Mouse (Mus musculus): ENCODE data around the gene Baz2b. TPM values are rescaled to one million over a fixed set of nuclear protein-coding genes. Genes with fewer than 3 reads are reported as not detected.
A peak's percentile ranks its signal among the peaks of the same experiment; 100 is the strongest.

The Baz2b gene
- polyA plus RNA-seq, 1 experiment from 2014 or later: 34.0 TPM

DNA sequence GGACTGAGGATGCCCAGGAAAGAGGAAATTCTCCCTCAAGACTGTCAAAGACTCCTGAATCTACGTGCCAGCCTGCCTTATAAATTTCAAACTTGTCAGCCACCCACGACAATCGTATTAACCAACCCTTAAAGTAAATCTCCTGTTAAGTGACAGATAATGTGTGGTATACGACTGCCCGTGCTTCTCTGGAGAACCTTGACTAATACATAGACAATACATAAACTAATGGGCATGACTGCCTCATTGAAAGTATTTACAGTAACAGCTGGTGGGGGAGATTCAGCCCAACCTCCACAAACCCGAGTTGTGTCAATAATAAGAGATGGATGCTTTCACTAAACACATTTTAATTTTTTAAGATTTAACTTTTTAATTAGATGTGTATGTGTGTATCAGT, 3.8 kb downstream of the Baz2b start:
- Histone ChIP-seq H3K4me2 (replicated peaks; ENCODE audit: low read depth) (no peak overlapping the region), H3K9me3 (ENCODE audit: control insufficient read depth, low read length) (no peaks in the 10 kb centered on the region), H3K4me1 (replicated peaks; ENCODE audit: control insufficient read depth, insufficient read depth) (no peaks in the 10 kb centered on the region), H3K27ac (replicated peaks) (no peak overlapping the region), H3K27me3 (ENCODE audit: control insufficient read depth, insufficient read depth, low read length) (no peaks in the 10 kb centered on the region), H3K4me3 (ENCODE audit: low read depth, low read length) (no peak overlapping the region), H3K36me3 (ENCODE audit: control insufficient read depth, insufficient read depth, low read length) (no peaks in the 10 kb centered on the region; the same call in 1 of the 2 replicates), H3K9ac (ENCODE audit: low read length) (no peak overlapping the region)
- ATAC-seq (ENCODE audit: low FRiP score, low TSS enrichment) (no peak), DNase-seq (ENCODE audit: low spot score) (no peak)
- WGBS: 75% methylated on average over 6 of the region's 6 CpGs
- TF ChIP-seq CTCF (IDR thresholded peaks at IDR 0.05; ENCODE audit: low read depth) (no peak), EP300 (optimal IDR thresholded peaks at IDR 0.05) (no peak)

DNA sequence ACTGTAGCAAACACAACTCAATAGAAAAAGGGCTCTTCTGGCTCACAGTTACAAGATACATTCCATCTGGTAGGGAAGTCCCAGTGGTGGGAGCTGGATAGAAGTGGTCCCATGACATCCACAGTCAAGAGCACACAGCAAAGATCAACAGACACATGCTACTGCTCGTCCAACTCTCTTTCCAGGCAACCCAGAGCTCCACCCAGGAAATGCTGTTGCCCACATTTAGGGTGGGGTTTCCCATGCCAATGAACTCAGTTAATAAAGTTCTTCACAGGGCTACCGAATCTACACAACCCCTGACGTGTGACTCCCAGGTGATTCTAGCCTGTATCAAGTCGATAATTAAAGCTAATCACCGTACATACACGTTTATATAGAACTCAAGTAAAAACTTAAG, 5.5 kb downstream of the Baz2b start:
- Histone ChIP-seq H3K4me2 (replicated peaks; ENCODE audit: low read depth) (no peak overlapping the region), H3K9ac (ENCODE audit: low read length) (no peak overlapping the region), H3K36me3 (ENCODE audit: control insufficient read depth, insufficient read depth, low read length) (no peaks in the 10 kb centered on the region; the same call in 1 of the 2 replicates), H3K4me3 (ENCODE audit: low read depth, low read length) (no peak overlapping the region), H3K27me3 (ENCODE audit: control insufficient read depth, insufficient read depth, low read length) (no peaks in the 10 kb centered on the region), H3K4me1 (replicated peaks; ENCODE audit: control insufficient read depth, insufficient read depth) (no peaks in the 10 kb centered on the region), H3K27ac (replicated peaks) (no peak overlapping the region), H3K9me3 (ENCODE audit: control insufficient read depth, low read length) (no peaks in the 10 kb centered on the region)
- WGBS: 79% methylated on average over 6 of the region's 6 CpGs
- TF ChIP-seq CTCF (IDR thresholded peaks at IDR 0.05; ENCODE audit: low read depth): no peak
- no peak for TF ChIP-seq EP300 (optimal IDR thresholded peaks at IDR 0.05)
- ATAC-seq (ENCODE audit: low FRiP score, low TSS enrichment): no peak
- no peak for DNase-seq (ENCODE audit: low spot score)

DNA sequence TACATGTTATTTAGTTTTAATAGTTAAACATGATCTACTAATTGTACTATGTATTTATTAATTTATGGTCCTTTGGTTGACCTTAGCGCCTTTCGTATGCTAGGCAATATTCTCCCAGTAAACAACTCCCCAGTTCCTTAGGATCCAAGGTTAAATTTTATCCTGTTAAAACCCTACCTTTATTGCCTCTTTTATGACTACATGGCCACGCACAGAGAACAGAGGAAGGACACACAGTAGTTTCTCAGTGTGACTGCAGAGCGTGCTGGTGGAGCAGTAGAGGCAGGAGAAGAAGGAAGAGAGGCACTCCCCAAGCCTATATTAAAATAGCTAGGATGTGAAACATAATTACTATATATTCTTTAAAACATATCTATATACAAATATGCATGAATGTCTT, 5.9 kb downstream of the Baz2b start:
- H3K9me3 ChIP-seq (ENCODE audit: control insufficient read depth, low read length): no peaks in the 10 kb centered on the region
- 90% methylated on average over 4 of the region's 4 CpGs for WGBS
- no peak for DNase-seq (ENCODE audit: low spot score)
- H3K27me3 ChIP-seq (ENCODE audit: control insufficient read depth, insufficient read depth, low read length): no peaks in the 10 kb centered on the region
- no peak for ATAC-seq (ENCODE audit: low FRiP score, low TSS enrichment)
- H3K36me3 ChIP-seq (ENCODE audit: control insufficient read depth, insufficient read depth, low read length): no peaks in the 10 kb centered on the region; the same call in 1 of the 2 replicates
- no peak overlapping the region for H3K27ac ChIP-seq (replicated peaks)
- H3K4me1 ChIP-seq (replicated peaks; ENCODE audit: control insufficient read depth, insufficient read depth): no peaks in the 10 kb centered on the region
- TF ChIP-seq EP300 (optimal IDR thresholded peaks at IDR 0.05) (no peak), CTCF (IDR thresholded peaks at IDR 0.05; ENCODE audit: low read depth) (no peak)
- H3K4me2 ChIP-seq (replicated peaks; ENCODE audit: low read depth): no peak overlapping the region
- H3K9ac ChIP-seq (ENCODE audit: low read length): no peak overlapping the region
- H3K4me3 ChIP-seq (ENCODE audit: low read depth, low read length): no peak overlapping the region

DNA sequence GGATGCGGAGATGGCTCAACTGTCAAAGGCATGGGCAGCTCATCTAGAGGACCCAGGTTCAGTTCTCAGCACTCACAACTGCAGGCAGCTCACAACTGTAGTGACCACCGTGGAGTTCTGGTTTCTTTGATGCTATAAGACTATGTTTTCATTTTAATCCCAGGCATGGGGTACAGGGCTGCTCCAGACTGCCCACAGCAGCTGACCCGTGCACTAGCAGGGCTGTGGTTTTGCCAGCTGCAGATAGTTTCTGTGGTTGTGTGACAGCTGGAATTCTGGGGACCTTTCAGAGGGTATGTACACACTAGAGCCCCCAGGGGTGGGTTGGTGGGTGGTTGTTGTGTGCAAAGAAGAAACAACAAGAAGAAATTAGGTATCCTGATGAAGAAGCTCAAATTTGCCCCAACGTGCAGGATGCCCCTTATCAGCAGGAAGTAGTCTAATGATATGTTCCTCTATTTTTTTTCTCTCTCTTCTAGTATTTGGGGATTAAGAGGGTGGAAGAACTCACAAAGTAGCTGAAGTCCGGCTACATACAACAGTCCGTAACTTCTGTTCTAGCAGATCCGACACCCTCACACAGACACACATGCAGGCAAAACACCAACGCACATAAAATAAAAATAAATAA, 6.6 kb downstream of the Baz2b start:
- Histone ChIP-seq H3K4me1 (replicated peaks; ENCODE audit: control insufficient read depth, insufficient read depth) (no peaks in the 10 kb centered on the region), H3K27me3 (ENCODE audit: control insufficient read depth, insufficient read depth, low read length) (no peaks in the 10 kb centered on the region), H3K36me3 (ENCODE audit: control insufficient read depth, insufficient read depth, low read length) (no peaks in the 10 kb centered on the region; the same call in 1 of the 2 replicates), H3K4me3 (ENCODE audit: low read depth, low read length) (no peak overlapping the region), H3K27ac (replicated peaks) (no peak overlapping the region), H3K4me2 (replicated peaks; ENCODE audit: low read depth) (no peak overlapping the region), H3K9me3 (ENCODE audit: control insufficient read depth, low read length) (no peaks in the 10 kb centered on the region), H3K9ac (ENCODE audit: low read length) (no peak overlapping the region)
- DNase-seq (ENCODE audit: low spot score) (no peak), ATAC-seq (ENCODE audit: low FRiP score, low TSS enrichment) (no peak)
- TF ChIP-seq CTCF (IDR thresholded peaks at IDR 0.05; ENCODE audit: low read depth): no peak
- TF ChIP-seq EP300 (optimal IDR thresholded peaks at IDR 0.05): no peak
- WGBS: 86% methylated on average over 8 of the region's 8 CpGs

DNA sequence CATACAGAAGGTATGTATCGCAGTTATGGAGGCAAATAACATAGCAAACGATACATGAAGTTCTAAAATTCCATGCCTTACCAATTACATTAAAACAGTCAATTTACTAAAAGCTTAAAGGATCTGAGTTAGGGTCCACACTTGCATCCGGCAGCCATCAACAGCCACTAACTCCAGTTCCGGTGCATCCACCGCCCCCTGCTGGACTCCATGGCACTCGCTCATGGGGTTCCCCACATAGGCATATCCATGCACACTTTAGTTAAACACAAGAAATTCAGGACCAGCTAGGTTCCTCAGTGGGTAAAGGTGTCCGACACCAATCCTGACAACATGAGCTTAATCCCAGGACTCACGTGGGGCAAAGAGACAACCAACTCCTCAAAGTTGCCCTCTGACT, 9.0 kb downstream of the Baz2b start:
- TF ChIP-seq CTCF (IDR thresholded peaks at IDR 0.05; ENCODE audit: low read depth) (peak; percentile 80), EP300 (optimal IDR thresholded peaks at IDR 0.05) (no peak)
- no peaks in the 10 kb centered on the region for H3K9me3 ChIP-seq (ENCODE audit: control insufficient read depth, low read length)
- no peaks in the 10 kb centered on the region for H3K27me3 ChIP-seq (ENCODE audit: control insufficient read depth, insufficient read depth, low read length)
- WGBS: 55% methylated on average over 8 of the region's 8 CpGs
- H3K4me3 ChIP-seq (ENCODE audit: low read depth, low read length): no peak overlapping the region
- H3K9ac ChIP-seq (ENCODE audit: low read length): no peak overlapping the region
- H3K27ac ChIP-seq (replicated peaks): no peak overlapping the region
- 0 out of 2 replicates have a peak, but pooled peaks have one; percentile 47 for ATAC-seq (ENCODE audit: low FRiP score, low TSS enrichment)
- peak; percentile 73 for DNase-seq (ENCODE audit: low spot score)
- H3K4me1 ChIP-seq (replicated peaks; ENCODE audit: control insufficient read depth, insufficient read depth): no peaks in the 10 kb centered on the region
- no peak overlapping the region for H3K4me2 ChIP-seq (replicated peaks; ENCODE audit: low read depth)
- H3K36me3 ChIP-seq (ENCODE audit: control insufficient read depth, insufficient read depth, low read length): no peaks in the 10 kb centered on the region; the same call in 1 of the 2 replicates

DNA sequence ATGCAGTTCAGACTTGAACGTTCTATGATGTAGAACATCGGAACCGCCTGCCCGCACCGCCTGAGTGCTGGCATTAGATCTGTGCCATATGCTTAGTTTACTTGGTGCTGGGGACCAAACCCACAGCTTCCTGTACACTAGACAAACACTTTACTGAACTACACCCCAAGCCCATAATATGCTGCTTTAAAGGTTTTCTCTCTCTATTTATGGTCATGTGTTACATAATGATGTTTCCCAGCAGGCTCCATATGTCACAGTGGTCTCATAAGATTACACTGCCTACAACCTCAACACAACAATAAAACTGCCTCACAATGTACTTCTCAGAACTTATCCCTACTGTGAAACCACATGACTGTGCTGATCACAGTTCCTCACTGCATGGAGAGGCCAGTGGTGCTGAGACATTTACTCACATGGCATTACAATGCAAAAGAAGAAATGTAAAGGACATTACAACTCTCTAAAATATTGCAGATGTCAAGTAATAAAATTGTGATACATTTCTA, 9.5 kb downstream of the Baz2b start:
- no peak overlapping the region for H3K4me2 ChIP-seq (replicated peaks; ENCODE audit: low read depth)
- WGBS: 96% methylated on average over 5 of the region's 5 CpGs
- DNase-seq (ENCODE audit: low spot score): no peak

More for the DNA sequence above, 9.5 kb downstream of the Baz2b start:
- H3K27ac ChIP-seq (replicated peaks): no peak overlapping the region
- no peak overlapping the region for H3K4me3 ChIP-seq (ENCODE audit: low read depth, low read length)
- ATAC-seq (ENCODE audit: low FRiP score, low TSS enrichment): no peak
- no peaks in the 10 kb centered on the region for H3K27me3 ChIP-seq (ENCODE audit: control insufficient read depth, insufficient read depth, low read length)
- no peaks in the 10 kb centered on the region for H3K4me1 ChIP-seq (replicated peaks; ENCODE audit: control insufficient read depth, insufficient read depth)
- H3K9me3 ChIP-seq (ENCODE audit: control insufficient read depth, low read length): no peaks in the 10 kb centered on the region
- no peaks in the 10 kb centered on the region; the same call in 1 of the 2 replicates for H3K36me3 ChIP-seq (ENCODE audit: control insufficient read depth, insufficient read depth, low read length)
- TF ChIP-seq CTCF (IDR thresholded peaks at IDR 0.05; ENCODE audit: low read depth): no peak
- TF ChIP-seq EP300 (optimal IDR thresholded peaks at IDR 0.05): no peak
- H3K9ac ChIP-seq (ENCODE audit: low read length): no peak overlapping the region
